Mouse (Mus musculus) midbrain, embryonic 16.5 days (tissue): ENCODE results near the gene Chd2. TPM values are rescaled to one million over a fixed set of nuclear protein-coding genes. Genes with fewer than 3 reads are reported as not detected.

Experiments used
- ATAC-seq: fragments of 200-750 bp; cut with Nextera tagmentation; 2 replicates; pipeline ENCODE4 v1.8.0; 2017; ENCODE audit warnings: moderate TSS enrichment
- H3K27ac ChIP-seq: fragments of 300-500 bp; sonication (generic); 2 replicates; pipeline ENCODE4 v1.5.1; 2014; ENCODE audit warnings: mild to moderate bottlenecking, low read length, mixed read lengths
- H3K27me3 ChIP-seq: fragments of 300-500 bp; sonication (generic); 2 replicates; pipeline ENCODE4 v1.6.1; 2014; ENCODE audit warnings: low read depth, low read length, mixed read lengths; ENCODE audit not compliant: control insufficient read depth, insufficient read depth
- H3K36me3 ChIP-seq: fragments of 300-500 bp; sonication (generic); 2 replicates; pipeline ENCODE4 v1.6.1; 2014; ENCODE audit warnings: mild to moderate bottlenecking, low read length, moderate library complexity, mixed read lengths; ENCODE audit not compliant: control insufficient read depth, insufficient read depth
- H3K4me1 ChIP-seq: fragments of 300-500 bp; sonication (generic); 2 replicates; pipeline ENCODE4 v1.6.1; 2014; ENCODE audit warnings: mild to moderate bottlenecking, low read length, mixed read lengths; ENCODE audit not compliant: control insufficient read depth, insufficient read depth
- H3K4me2 ChIP-seq: fragments of 300-500 bp; sonication (generic); 2 replicates; pipeline ENCODE4 v1.6.1; 2014; ENCODE audit warnings: mild to moderate bottlenecking, low read length, mixed read lengths
- H3K4me3 ChIP-seq: fragments of 300-500 bp; sonication (generic); 2 replicates; pipeline ENCODE4 v1.5.1; 2014; ENCODE audit warnings: low read depth, mild to moderate bottlenecking, low read length, moderate library complexity, mixed read lengths
- H3K9ac ChIP-seq: fragments of 300-500 bp; sonication (generic); 2 replicates; pipeline ENCODE4 v1.6.1; 2014; ENCODE audit warnings: low read depth, low read length, mixed read lengths
- H3K9me3 ChIP-seq: fragments of 300-500 bp; sonication (generic); replicated peaks from 2 replicates; pipeline ENCODE4 v1.6.1; 2014; ENCODE audit warnings: mild to moderate bottlenecking, low read length, mixed read lengths; ENCODE audit not compliant: control insufficient read depth, poor library complexity, severe bottlenecking
- WGBS: fragments of 180-500 bp; shearing (Covaris S2); extraction: QIAGEN DNeasy Blood & Tissue Kit; methylation state at CpG from one replicate; pipeline ENCODE4 v1.1.7; 2014; 5-methylcytosine and 5-hydroxymethylcytosine counted together
- polyA plus RNA-seq: library from polyadenylated mRNA; unstranded; fragments of >200 nt; fragmentation: Nextera tagmentation; extraction: Ambion mirVana; gene quantifications from 2 replicates; pipeline ENCODE4 v1.2.1, GENCODE M21; 2015

The Chd2 gene
- polyA plus RNA-seq, 1 experiment from 2014 or later: 44.8 TPM

GRCm38 (mm10) chr7:73557671-73558265 is 16.1 kb upstream of the Chd2 start:
- under 1% methylated on average over 55 of the region's 80 CpGs for WGBS

DNA sequence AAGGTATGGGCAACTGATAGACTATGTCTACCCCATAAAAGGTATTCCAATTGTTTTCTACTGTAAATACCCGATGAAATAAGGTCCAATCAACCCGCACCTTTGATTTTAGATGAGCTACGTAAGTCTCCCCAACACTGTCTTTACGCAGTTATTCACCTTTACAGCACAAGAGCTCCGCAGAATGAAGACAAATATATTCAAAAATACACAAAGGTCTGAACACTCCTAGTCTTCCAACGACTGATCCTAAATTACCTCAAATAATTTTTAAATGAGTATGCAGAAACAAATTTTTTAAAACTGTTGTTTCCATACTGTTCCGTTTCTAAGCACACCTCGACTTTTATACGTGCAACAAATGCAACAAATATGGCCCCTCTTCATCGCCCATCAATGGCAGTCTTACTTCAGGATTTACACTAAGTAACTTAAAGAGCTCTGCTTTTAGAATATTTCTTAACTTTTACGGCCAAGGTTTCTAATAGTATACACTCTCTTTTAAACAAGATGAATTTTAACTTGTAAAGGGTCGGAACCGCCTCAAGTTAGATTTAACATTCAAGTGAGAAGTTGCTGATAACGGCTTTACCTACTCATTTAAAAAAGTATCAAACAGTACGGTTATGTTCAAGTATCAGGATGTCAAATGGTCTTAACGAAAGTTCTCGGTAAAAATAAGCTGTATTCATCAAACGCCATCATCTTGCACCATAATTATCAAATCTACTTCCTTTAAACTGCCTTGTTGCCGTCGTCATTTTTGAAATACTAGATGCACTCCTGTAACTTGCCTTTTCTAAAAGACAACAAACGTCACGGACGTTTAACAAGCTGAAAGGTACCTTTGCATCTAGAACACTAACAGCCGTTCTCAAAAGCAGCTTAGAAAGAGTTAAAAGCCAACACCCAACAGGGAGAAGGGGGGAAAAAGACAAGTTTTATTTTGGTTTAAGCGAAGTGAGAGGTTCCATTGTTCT is 15.3 kb upstream of the Chd2 start:
- under 1% methylated on average over 25 of the region's 25 CpGs for WGBS
- Histone ChIP-seq H3K4me3 (peak overlapping the region; percentile 92), H3K9me3 (no peaks in the 10 kb centered on the region), H3K9ac (peak overlapping the region; percentile 100), H3K27ac (peak overlapping the region; percentile 100), H3K36me3 (no peaks in the 10 kb centered on the region), H3K27me3 (no peaks in the 10 kb centered on the region), H3K4me2 (peak overlapping the region; percentile 6; the same call in 1 of the 2 replicates), H3K4me1 (peaks cover 14% of the 10 kb centered on the region)
- ATAC-seq: no peak

More at GRCm38 (mm10) chr7:73557671-73558265, 16.1 kb upstream of the Chd2 start:
- peak; percentile 19 for ATAC-seq
- Histone ChIP-seq H3K27me3 (no peaks in the 10 kb centered on the region), H3K9ac (peak overlapping the region; percentile 100), H3K4me2 (no peak overlapping the region), H3K36me3 (no peaks in the 10 kb centered on the region), H3K4me1 (peaks cover 7% of the 10 kb centered on the region), H3K27ac (peak overlapping the region; percentile 100), H3K9me3 (no peaks in the 10 kb centered on the region), H3K4me3 (peak overlapping the region; percentile 92)

- H3K9me3 ChIP-seq: no peaks in the 10 kb centered on the region
- H3K4me2 ChIP-seq: peak overlapping the region; percentile 42; the same call in 1 of the 2 replicates
- H3K9ac ChIP-seq: peak overlapping the region; percentile 100; the same call in 1 of the 2 replicates
- H3K36me3 ChIP-seq: no peaks in the 10 kb centered on the region
- no peak for ATAC-seq
- H3K27me3 ChIP-seq: no peaks in the 10 kb centered on the region
- H3K27ac ChIP-seq: no peak overlapping the region
- H3K4me3 ChIP-seq: peak overlapping the region; percentile 92
- H3K4me1 ChIP-seq: peaks cover 21% of the 10 kb centered on the region
- WGBS: 5% methylated on average over 4 of the region's 4 CpGs
Observed at GRCm38 (mm10) chr7:73555918-73556580, 14.4 kb upstream of the Chd2 start.

DNA sequence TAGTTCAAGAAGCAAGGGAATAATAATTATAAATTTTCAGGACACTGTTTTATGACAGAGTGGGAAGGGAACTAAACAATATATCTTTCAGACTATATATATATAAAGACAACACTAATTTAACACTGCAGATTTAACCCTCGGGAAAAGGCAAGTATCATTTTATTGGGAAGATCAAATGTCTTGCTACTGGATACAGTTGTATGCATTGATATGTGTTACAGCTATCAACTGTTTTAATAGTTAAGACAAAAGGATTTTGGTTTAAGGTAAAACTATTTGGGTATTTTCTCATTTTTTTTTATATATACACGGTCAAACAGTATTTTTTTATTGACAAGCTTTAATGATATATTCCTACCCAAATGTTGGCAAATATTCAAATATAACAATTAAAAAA is 13.2 kb upstream of the Chd2 start:
- ATAC-seq: no peak
- Histone ChIP-seq H3K4me2 (no peak overlapping the region; the same call in 1 of the 2 replicates), H3K9ac (no peak overlapping the region), H3K36me3 (peaks cover 3% of the 10 kb centered on the region; the same call in 1 of the 2 replicates), H3K4me1 (peaks cover 21% of the 10 kb centered on the region), H3K27me3 (no peaks in the 10 kb centered on the region), H3K27ac (no peak overlapping the region), H3K9me3 (no peaks in the 10 kb centered on the region), H3K4me3 (no peak overlapping the region)
- WGBS: 49% methylated on average over 2 of the region's 2 CpGs

DNA sequence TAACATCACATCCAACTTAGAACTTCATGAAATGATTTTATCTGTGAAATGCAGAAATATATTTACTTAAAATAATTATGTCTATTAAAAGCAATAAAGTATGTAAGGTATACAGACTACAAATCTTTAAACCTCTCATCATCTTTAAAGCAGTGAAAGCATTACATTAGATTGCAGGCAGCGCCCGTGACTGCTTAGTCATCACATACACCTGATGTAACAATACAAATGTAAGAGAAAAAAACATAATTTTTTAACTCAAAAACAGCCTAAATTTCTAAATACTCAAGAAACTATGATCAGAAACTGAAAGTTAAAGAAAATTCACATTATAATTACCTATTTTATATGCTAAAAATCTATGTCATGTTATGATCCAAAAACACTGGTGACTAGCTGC is 11.5 kb upstream of the Chd2 start:
- Histone ChIP-seq H3K27me3 (no peaks in the 10 kb centered on the region), H3K27ac (no peak overlapping the region), H3K4me3 (no peak overlapping the region), H3K4me1 (peaks cover 18% of the 10 kb centered on the region), H3K9me3 (no peaks in the 10 kb centered on the region), H3K9ac (no peak overlapping the region), H3K4me2 (peak overlapping the region; percentile 36; the same call in 1 of the 2 replicates), H3K36me3 (peaks cover 8% of the 10 kb centered on the region)
- no peak for ATAC-seq
- 47% methylated on average over 2 of the region's 2 CpGs for WGBS

DNA sequence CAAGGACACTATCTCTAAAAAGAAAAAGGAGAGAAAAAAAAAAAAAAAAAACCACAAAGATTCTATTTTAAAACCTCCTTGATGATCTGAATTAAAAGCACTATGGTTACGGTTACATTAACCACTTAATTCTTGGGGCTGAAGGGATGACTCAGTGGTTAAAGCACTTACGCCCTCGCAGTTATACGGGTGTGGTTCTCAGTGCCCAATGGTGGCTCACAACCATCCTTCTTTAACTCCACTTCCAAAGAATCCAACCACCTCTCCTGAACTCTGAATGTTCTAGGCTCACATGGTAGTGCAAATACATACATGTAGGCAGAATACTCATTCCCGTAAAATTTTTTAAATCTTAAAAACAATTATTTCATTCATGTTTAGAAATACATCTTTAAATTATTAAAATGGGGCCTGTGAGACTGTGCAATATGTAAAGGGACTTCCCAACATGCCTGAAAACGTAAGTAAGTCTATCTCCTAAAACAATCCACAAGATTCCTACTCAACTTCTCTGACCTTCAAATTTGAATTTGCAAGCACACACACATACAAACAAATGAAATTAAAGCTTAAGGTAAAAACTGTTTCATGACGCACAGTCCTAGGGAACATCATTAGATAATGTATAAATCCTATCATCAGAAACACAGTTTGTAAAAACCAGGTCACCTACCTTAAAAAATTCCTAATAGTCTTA is 10.6 kb upstream of the Chd2 start:
- Histone ChIP-seq H3K27ac (no peak overlapping the region), H3K9ac (peak overlapping the region; percentile 59)

GRCm38 (mm10) chr7:73551370-73551769 is 9.7 kb upstream of the Chd2 start:
- Histone ChIP-seq H3K36me3 (peaks cover 10% of the 10 kb centered on the region), H3K9ac (no peak overlapping the region), H3K9me3 (no peaks in the 10 kb centered on the region), H3K27ac (no peak overlapping the region), H3K4me1 (peaks cover 28% of the 10 kb centered on the region), H3K4me2 (no peak overlapping the region), H3K4me3 (no peak overlapping the region), H3K27me3 (no peaks in the 10 kb centered on the region)
- no peak for ATAC-seq

More for the DNA sequence above, 10.6 kb upstream of the Chd2 start:
- Histone ChIP-seq H3K4me2 (peak overlapping the region; percentile 57), H3K27me3 (no peaks in the 10 kb centered on the region), H3K36me3 (peaks cover 10% of the 10 kb centered on the region), H3K9me3 (no peaks in the 10 kb centered on the region), H3K4me3 (peak overlapping the region; percentile 28), H3K4me1 (peaks cover 21% of the 10 kb centered on the region)
- no peak for ATAC-seq
- WGBS: 65% methylated on average over 7 of the region's 7 CpGs

DNA sequence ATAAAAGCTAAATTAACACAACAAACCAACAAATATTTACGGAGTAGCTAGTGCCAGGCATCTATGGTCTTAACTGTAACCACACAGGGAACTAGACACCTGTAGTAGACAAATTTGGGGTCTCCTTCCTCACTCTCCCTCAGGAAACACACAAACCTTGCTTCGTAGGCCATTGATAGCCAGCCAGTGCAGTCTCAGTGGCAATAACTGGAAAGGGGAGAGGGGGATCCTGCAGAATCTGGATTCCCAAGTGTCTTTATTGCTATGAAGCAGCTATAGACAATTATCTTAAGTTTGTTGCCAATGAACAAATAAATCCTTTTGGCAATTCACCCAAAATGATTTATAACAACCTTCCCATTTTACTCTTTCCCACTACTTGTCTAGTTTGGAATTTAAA is 6.4 kb upstream of the Chd2 start:
- 84% methylated on average over 2 of the region's 2 CpGs for WGBS
- H3K36me3 ChIP-seq: peaks cover 10% of the 10 kb centered on the region
- H3K4me1 ChIP-seq: peaks cover 34% of the 10 kb centered on the region
- H3K4me3 ChIP-seq: no peak overlapping the region
- no peak overlapping the region for H3K4me2 ChIP-seq
- no peaks in the 10 kb centered on the region for H3K27me3 ChIP-seq
- no peak for ATAC-seq
- H3K27ac ChIP-seq: no peak overlapping the region
- H3K9me3 ChIP-seq: no peaks in the 10 kb centered on the region
- no peak overlapping the region for H3K9ac ChIP-seq
